Mouse (Mus musculus): ENCODE measurements around the gene Uchl4. TPM values are rescaled to one million over a fixed set of nuclear protein-coding genes. Genes with fewer than 3 reads are reported as not detected.
"Not testable (repeated sequence)": the region's sequence is repeated elsewhere in the genome, so short reads cannot be mapped to it uniquely, and the experiment has no call there.

The Uchl4 gene
- total RNA-seq, 1 experiment from 2014 or later = 1.6 TPM

GRCm38 (mm10) chr9:64264813-64265212, 29.8 kb downstream of the Uchl4 start:
- no peak for ATAC-seq (replicated peaks; ENCODE audit: insufficient number of reproducible peaks, low FRiP score, low TSS enrichment, poor library complexity, severe bottlenecking)

GRCm38 (mm10) chr9:64267231-64267630, 32.2 kb downstream of the Uchl4 start:
- ATAC-seq (replicated peaks; ENCODE audit: insufficient number of reproducible peaks, low FRiP score, low TSS enrichment, poor library complexity, severe bottlenecking) = no peak

GRCm38 (mm10) chr9:64268196-64268595, 33.2 kb downstream of the Uchl4 start:
- ATAC-seq (replicated peaks; ENCODE audit: insufficient number of reproducible peaks, low FRiP score, low TSS enrichment, poor library complexity, severe bottlenecking) = no peak

- not testable (repeated sequence) for ATAC-seq (replicated peaks; ENCODE audit: insufficient number of reproducible peaks, low FRiP score, low TSS enrichment, poor library complexity, severe bottlenecking)
Measured at GRCm38 (mm10) chr9:64268836-64269235, 33.8 kb downstream of the Uchl4 start.

GRCm38 (mm10) chr9:64271249-64271648, 36.2 kb downstream of the Uchl4 start:
- peak; percentile 61 for ATAC-seq (replicated peaks; ENCODE audit: insufficient number of reproducible peaks, low FRiP score, low TSS enrichment, poor library complexity, severe bottlenecking)

- peak; percentile 72; the same call in 1 of the 2 replicates for ATAC-seq (replicated peaks; ENCODE audit: insufficient number of reproducible peaks, low FRiP score, low TSS enrichment, poor library complexity, severe bottlenecking)
Measured at GRCm38 (mm10) chr9:64272611-64273010, 37.6 kb downstream of the Uchl4 start.

GRCm38 (mm10) chr9:64273757-64274156, 38.8 kb downstream of the Uchl4 start:
- ATAC-seq (replicated peaks; ENCODE audit: insufficient number of reproducible peaks, low FRiP score, low TSS enrichment, poor library complexity, severe bottlenecking) = no peak

GRCm38 (mm10) chr9:64274291-64274690, 39.3 kb downstream of the Uchl4 start:
- ATAC-seq (replicated peaks; ENCODE audit: insufficient number of reproducible peaks, low FRiP score, low TSS enrichment, poor library complexity, severe bottlenecking) = no peak

- no peak for ATAC-seq (replicated peaks; ENCODE audit: insufficient number of reproducible peaks, low FRiP score, low TSS enrichment, poor library complexity, severe bottlenecking)
Measured at GRCm38 (mm10) chr9:64274919-64275318, 39.9 kb downstream of the Uchl4 start.

- ATAC-seq (replicated peaks; ENCODE audit: insufficient number of reproducible peaks, low FRiP score, low TSS enrichment, poor library complexity, severe bottlenecking) = peak; percentile 52; the same call in 1 of the 2 replicates
Measured at GRCm38 (mm10) chr9:64277706-64278105, 42.7 kb downstream of the Uchl4 start.

GRCm38 (mm10) chr9:64278665-64279310, 43.8 kb downstream of the Uchl4 start:
- ATAC-seq (replicated peaks; ENCODE audit: insufficient number of reproducible peaks, low FRiP score, low TSS enrichment, poor library complexity, severe bottlenecking) = no peak

GRCm38 (mm10) chr9:64281105-64281780, 46.2 kb downstream of the Uchl4 start, which contains the start of gene Tipin:
TSS of gene Tipin (plus strand) at chr9:64281581.
- ATAC-seq (replicated peaks; ENCODE audit: insufficient number of reproducible peaks, low FRiP score, low TSS enrichment, poor library complexity, severe bottlenecking) = peak; percentile 100

- ATAC-seq (replicated peaks; ENCODE audit: insufficient number of reproducible peaks, low FRiP score, low TSS enrichment, poor library complexity, severe bottlenecking) = peak; percentile 54
Measured at GRCm38 (mm10) chr9:64281781-64282178, 46.8 kb downstream of the Uchl4 start.

GRCm38 (mm10) chr9:64282404-64282987, 47.5 kb downstream of the Uchl4 start:
- ATAC-seq (replicated peaks; ENCODE audit: insufficient number of reproducible peaks, low FRiP score, low TSS enrichment, poor library complexity, severe bottlenecking) = no peak

Other genes with a start within 250 kb of the Uchl4 start
- gene Smad6, start 213.1 kb upstream of the Uchl4 start, total RNA-seq (2017) = 0.43 to 2.4 TPM (median 0.86 TPM) in 3 replicates
- gene Lctl, start 118.1 kb upstream of the Uchl4 start, total RNA-seq (2017) = not detected in 3 replicates
- gene Zwilch, start 62.1 kb upstream of the Uchl4 start, total RNA-seq (2017) = 3.4 to 10.1 TPM (median 7.4 TPM) in 3 replicates
- 1,464 to 1,635 TPM (median 1,516 TPM) in 3 replicates for gene Rpl4, start 61.8 kb upstream of the Uchl4 start, total RNA-seq (2017)
- gene Snapc5, start 55.9 kb upstream of the Uchl4 start, total RNA-seq (2017) = 54.0 to 73.0 TPM (median 66.9 TPM) in 3 replicates
- gene Map2k1, start 18.4 kb downstream of the Uchl4 start, total RNA-seq (2017) = 168 to 200 TPM (median 191 TPM) in 3 replicates
- 32.7 to 41.8 TPM (median 36.0 TPM) in 3 replicates for gene Tipin, start 46.4 kb downstream of the Uchl4 start, total RNA-seq (2017)
- 13.9 to 17.6 TPM (median 15.1 TPM) in 3 replicates for gene Dis3l, start 106.1 kb downstream of the Uchl4 start, total RNA-seq (2017)
- 0.10 to 0.64 TPM (median 0.29 TPM) in 3 replicates for gene Megf11, start 150.4 kb downstream of the Uchl4 start, total RNA-seq (2017)

Data from monocyte, adult 5-6 weeks (primary cell).